Mouse (Mus musculus): ENCODE measurements around the gene Rnf130. TPM values are rescaled to one million over a fixed set of nuclear protein-coding genes. Genes with fewer than 3 reads are reported as not detected.

Rnf130 gene
- polyA plus RNA-seq, 1 experiment from 2014 or later = 59.1 TPM

- peaks cover 12% of the 10 kb centered on the region for H3K27me3 ChIP-seq (ENCODE audit: insufficient read depth, poor library complexity, severe bottlenecking)
- H3K36me3 ChIP-seq = no peaks in the 10 kb centered on the region
- peak overlapping the region; percentile 56; the same call in 1 of the 2 replicates for H3K27ac ChIP-seq
- no peaks in the 10 kb centered on the region for H3K9me3 ChIP-seq
- DNase-seq (ENCODE audit: low spot score) = peak; percentile 23
- peaks cover 37% of the 10 kb centered on the region for H3K4me1 ChIP-seq (replicated peaks)
- peak overlapping the region; percentile 79 for H3K4me3 ChIP-seq
These were observed 3.3 kb downstream of the Rnf130 start for GRCm38 (mm10) chr11:50028416-50028815.

- no peaks in the 10 kb centered on the region for H3K36me3 ChIP-seq
- no peak for DNase-seq (ENCODE audit: low spot score)
- no peak overlapping the region for H3K27ac ChIP-seq
- H3K9me3 ChIP-seq = no peaks in the 10 kb centered on the region
- peaks cover under 1% of the 10 kb centered on the region; the same call in 1 of the 2 replicates for H3K4me1 ChIP-seq (replicated peaks)
- H3K4me3 ChIP-seq = no peak overlapping the region
- H3K27me3 ChIP-seq (ENCODE audit: insufficient read depth, poor library complexity, severe bottlenecking) = no peaks in the 10 kb centered on the region
These were observed 9.0 kb downstream of the Rnf130 start for GRCm38 (mm10) chr11:50034155-50034554.

- no peaks in the 10 kb centered on the region for H3K4me1 ChIP-seq (replicated peaks)
- no peak overlapping the region for H3K4me3 ChIP-seq
- DNase-seq (ENCODE audit: low spot score) = no peak
- H3K27ac ChIP-seq = no peak overlapping the region
- no peaks in the 10 kb centered on the region for H3K9me3 ChIP-seq
- no peaks in the 10 kb centered on the region for H3K36me3 ChIP-seq
- WGBS = 84% methylated on average over 3 of the region's 3 CpGs
- H3K27me3 ChIP-seq (ENCODE audit: insufficient read depth, poor library complexity, severe bottlenecking) = no peaks in the 10 kb centered on the region
These were observed 10.6 kb downstream of the Rnf130 start for GRCm38 (mm10) chr11:50035726-50036125.

- H3K9me3 ChIP-seq = no peaks in the 10 kb centered on the region
- no peak overlapping the region for H3K27ac ChIP-seq
- no peak overlapping the region for H3K4me3 ChIP-seq
- 93% methylated on average over 4 of the region's 4 CpGs for WGBS
- H3K36me3 ChIP-seq = no peaks in the 10 kb centered on the region
- no peaks in the 10 kb centered on the region for H3K27me3 ChIP-seq (ENCODE audit: insufficient read depth, poor library complexity, severe bottlenecking)
- H3K4me1 ChIP-seq (replicated peaks) = no peaks in the 10 kb centered on the region
- DNase-seq (ENCODE audit: low spot score) = no peak
These were observed 11.8 kb downstream of the Rnf130 start for GRCm38 (mm10) chr11:50036781-50037460.

GRCm38 (mm10) chr11:50038757-50039156 is 13.6 kb downstream of the Rnf130 start:
- H3K27ac ChIP-seq = no peak overlapping the region
- no peak for DNase-seq (ENCODE audit: low spot score)
- no peaks in the 10 kb centered on the region for H3K36me3 ChIP-seq
- WGBS = 93% methylated on average over 1 of the region's 1 CpGs
- no peaks in the 10 kb centered on the region for H3K27me3 ChIP-seq (ENCODE audit: insufficient read depth, poor library complexity, severe bottlenecking)
- H3K4me3 ChIP-seq = no peak overlapping the region
- H3K9me3 ChIP-seq = no peaks in the 10 kb centered on the region
- H3K4me1 ChIP-seq (replicated peaks) = no peaks in the 10 kb centered on the region

- WGBS = 89% methylated on average over 3 of the region's 3 CpGs
- H3K9me3 ChIP-seq = no peaks in the 10 kb centered on the region
- no peak overlapping the region for H3K27ac ChIP-seq
- H3K36me3 ChIP-seq = no peaks in the 10 kb centered on the region
- no peak overlapping the region for H3K4me3 ChIP-seq
- H3K27me3 ChIP-seq (ENCODE audit: insufficient read depth, poor library complexity, severe bottlenecking) = no peaks in the 10 kb centered on the region
- H3K4me1 ChIP-seq (replicated peaks) = no peaks in the 10 kb centered on the region
- DNase-seq (ENCODE audit: low spot score) = no peak
These were observed 16.0 kb downstream of the Rnf130 start for GRCm38 (mm10) chr11:50041148-50041547.

- Histone ChIP-seq H3K27ac (no peak overlapping the region), H3K27me3 (ENCODE audit: insufficient read depth, poor library complexity, severe bottlenecking) (no peaks in the 10 kb centered on the region), H3K9me3 (no peaks in the 10 kb centered on the region), H3K36me3 (no peaks in the 10 kb centered on the region), H3K4me3 (no peak overlapping the region), H3K4me1 (replicated peaks) (no peaks in the 10 kb centered on the region)
- DNase-seq (ENCODE audit: low spot score) = no peak
- WGBS = 92% methylated on average over 4 of the region's 4 CpGs
These were observed 17.3 kb downstream of the Rnf130 start for GRCm38 (mm10) chr11:50042345-50042997.

GRCm38 (mm10) chr11:50044454-50044853 is 19.3 kb downstream of the Rnf130 start:
- DNase-seq (ENCODE audit: low spot score) = no peak
- Histone ChIP-seq H3K27me3 (ENCODE audit: insufficient read depth, poor library complexity, severe bottlenecking) (no peaks in the 10 kb centered on the region), H3K36me3 (no peaks in the 10 kb centered on the region), H3K27ac (no peak overlapping the region), H3K9me3 (no peaks in the 10 kb centered on the region), H3K4me3 (no peak overlapping the region), H3K4me1 (replicated peaks) (0 out of 2 replicates have a peak, but pooled peaks cover 2% of the 10 kb centered on the region)
- 94% methylated on average over 4 of the region's 4 CpGs for WGBS

- WGBS = 97% methylated on average over 1 of the region's 1 CpGs
- no peaks in the 10 kb centered on the region for H3K9me3 ChIP-seq
These were observed 22.5 kb downstream of the Rnf130 start for GRCm38 (mm10) chr11:50047610-50048009.

GRCm38 (mm10) chr11:50048115-50048514 is 23.0 kb downstream of the Rnf130 start:
- H3K9me3 ChIP-seq = no peaks in the 10 kb centered on the region
- 80% methylated on average over 6 of the region's 6 CpGs for whole genome bisulfite sequencing
- peaks cover 6% of the 10 kb centered on the region; the same call in 1 of the 2 replicates for H3K36me3 ChIP-seq
- DNase-seq (ENCODE audit: low spot score) = no peak
- H3K27me3 ChIP-seq (ENCODE audit: insufficient read depth, poor library complexity, severe bottlenecking) = no peaks in the 10 kb centered on the region
- no peak overlapping the region for H3K27ac ChIP-seq
- H3K4me1 ChIP-seq (replicated peaks) = 0 out of 2 replicates have a peak, but pooled peaks cover 2% of the 10 kb centered on the region
- no peak overlapping the region for H3K4me3 ChIP-seq

More at GRCm38 (mm10) chr11:50047610-50048009, 22.5 kb downstream of the Rnf130 start:
- Histone ChIP-seq H3K4me3 (no peak overlapping the region), H3K27ac (no peak overlapping the region), H3K36me3 (peaks cover 1% of the 10 kb centered on the region; the same call in 1 of the 2 replicates), H3K27me3 (ENCODE audit: insufficient read depth, poor library complexity, severe bottlenecking) (no peaks in the 10 kb centered on the region), H3K4me1 (replicated peaks) (0 out of 2 replicates have a peak, but pooled peaks cover 2% of the 10 kb centered on the region)
- no peak for DNase-seq (ENCODE audit: low spot score)

GRCm38 (mm10) chr11:50050392-50050791 is 25.2 kb downstream of the Rnf130 start:
- Histone ChIP-seq H3K27me3 (ENCODE audit: insufficient read depth, poor library complexity, severe bottlenecking) (no peaks in the 10 kb centered on the region), H3K9me3 (no peaks in the 10 kb centered on the region), H3K4me3 (no peak overlapping the region), H3K27ac (no peak overlapping the region), H3K4me1 (replicated peaks) (0 out of 2 replicates have a peak, but pooled peaks cover 2% of the 10 kb centered on the region), H3K36me3 (peaks cover 25% of the 10 kb centered on the region)
- DNase-seq (ENCODE audit: low spot score) = no peak
- WGBS = 87% methylated on average over 6 of the region's 6 CpGs

GRCm38 (mm10) chr11:50057713-50058112 is 32.6 kb downstream of the Rnf130 start:
- 90% methylated on average over 2 of the region's 2 CpGs for WGBS
- no peak for DNase-seq (ENCODE audit: low spot score)
- Histone ChIP-seq H3K36me3 (peaks cover 35% of the 10 kb centered on the region), H3K4me3 (no peak overlapping the region), H3K4me1 (replicated peaks) (0 out of 2 replicates have a peak, but pooled peaks cover 3% of the 10 kb centered on the region), H3K27ac (no peak overlapping the region), H3K9me3 (no peaks in the 10 kb centered on the region), H3K27me3 (ENCODE audit: insufficient read depth, poor library complexity, severe bottlenecking) (no peaks in the 10 kb centered on the region)

GRCm38 (mm10) chr11:50058277-50058676 is 33.1 kb downstream of the Rnf130 start:
- Histone ChIP-seq H3K4me3 (no peak overlapping the region), H3K27me3 (ENCODE audit: insufficient read depth, poor library complexity, severe bottlenecking) (no peaks in the 10 kb centered on the region), H3K27ac (no peak overlapping the region), H3K36me3 (peaks cover 29% of the 10 kb centered on the region), H3K9me3 (no peaks in the 10 kb centered on the region), H3K4me1 (replicated peaks) (0 out of 2 replicates have a peak, but pooled peaks cover 3% of the 10 kb centered on the region)
- 95% methylated on average over 6 of the region's 6 CpGs for WGBS
- no peak for DNase-seq (ENCODE audit: low spot score)

All from hindbrain, embryonic 10.5 days (tissue).